Mouse (Mus musculus) myocyte (in vitro differentiated cells): ENCODE results near the gene Etfbkmt.

ENCODE experiments used
- CEBPB ChIP-seq: IDR thresholded peaks from 2 replicates; pipeline ENCODE4 v1.6.1; 2011; ENCODE audit warnings: mild to moderate bottlenecking, moderate library complexity; ENCODE audit not compliant: poor library complexity, insufficient read depth, severe bottlenecking
- E2F4 ChIP-seq: IDR thresholded peaks from one replicate; pipeline ENCODE4 v1.6.1; 2011; ENCODE audit warnings: mild to moderate bottlenecking, control low read depth, moderate library complexity; ENCODE audit not compliant: insufficient read depth
- MAX ChIP-seq: IDR thresholded peaks from one replicate; pipeline ENCODE4 v1.6.1; 2011; ENCODE audit warnings: low read depth, mild to moderate bottlenecking, control low read depth
- MYOD1 ChIP-seq, 3 experiments: IDR thresholded peaks; one replicate each; pipeline ENCODE4 v1.6.1; 2011; ENCODE audit warnings: control low read depth in 2 of 3, low read depth in 2 of 3, mild to moderate bottlenecking in 2 of 3, moderate library complexity in 1 of 3; ENCODE audit not compliant: insufficient read length in 2 of 3, control insufficient read depth in 1 of 3
- POLR2A ChIP-seq: IDR thresholded peaks from one replicate; pipeline ENCODE4 v1.6.1; 2011; ENCODE audit warnings: low read depth, mild to moderate bottlenecking, control low read depth, moderate library complexity; ENCODE audit not compliant: insufficient read length
- REST ChIP-seq: IDR thresholded peaks from one replicate; pipeline ENCODE4 v1.6.1; 2011; ENCODE audit warnings: mild to moderate bottlenecking, control low read depth, moderate library complexity; ENCODE audit not compliant: insufficient read depth, insufficient read length
- SRF ChIP-seq: IDR thresholded peaks from one replicate; pipeline ENCODE4 v1.6.1; 2011; ENCODE audit warnings: low read depth; ENCODE audit not compliant: control insufficient read depth, insufficient read length
- TCF12 ChIP-seq: IDR thresholded peaks from one replicate; pipeline ENCODE4 v1.6.1; 2011; ENCODE audit warnings: mild to moderate bottlenecking, control low read depth; ENCODE audit not compliant: poor library complexity, insufficient read depth, severe bottlenecking
- TCF3 ChIP-seq: IDR thresholded peaks from one replicate; pipeline ENCODE4 v1.6.1; 2011; ENCODE audit warnings: low read depth, control low read depth; ENCODE audit not compliant: insufficient read length
- USF1 ChIP-seq: IDR thresholded peaks from one replicate; pipeline ENCODE4 v1.6.1; 2011; ENCODE audit warnings: low read depth, mild to moderate bottlenecking, control low read depth, moderate library complexity

- TF ChIP-seq POLR2A (no peak), USF1 (no peak), TCF12 (no peak), TCF3 (no peak), SRF (no peak), CEBPB (no peak), REST (no peak), E2F4 (no peak), MYOD1 (IDR thresholded peaks at IDR 0.05; ENCODE audit: control insufficient read depth in 1 of 3, insufficient read length in 2 of 3, low read depth in 2 of 3) (peak in 1 of 3 experiments; percentile 43), MAX (no peak)
Observed at GRCm38 (mm10) chr6:149119853-149120252, 19.8 kb upstream of the Etfbkmt start.
